Mouse (Mus musculus) 3134 (cell line): ENCODE results near the gene Olfr1216.
"Not testable (repeated sequence)": the region's sequence is repeated elsewhere in the genome, so short reads cannot be mapped to it uniquely, and the experiment has no call there.

Experiments
- DNase-seq: peaks from one replicate; pipeline ENCODE4 v3.0.0-alpha.2; 2011; ENCODE audit warnings: low spot score; ENCODE audit not compliant: insufficient read length; ENCODE audit errors: extremely low read depth

Olfr1216 gene

GRCm38 (mm10) chr2:89018240-89018639 is at the start of gene Olfr1216:
Olfr1216 (minus strand) TSS chr2:89018340.
- no peak for DNase-seq

GRCm38 (mm10) chr2:89061087-89061486 is 42.9 kb upstream of the Olfr1216 start, which contains the start of gene Olfr1218:
Olfr1218 (minus strand) TSS chr2:89061187.
- no peak for DNase-seq

- no peak for DNase-seq
These were observed 13.8 kb upstream of the Olfr1216 start, which contains the start of gene Olfr1217 for GRCm38 (mm10) chr2:89031965-89032364. Olfr1217 (minus strand) TSS chr2:89032065.

GRCm38 (mm10) chr2:89021436-89021835 is 3.3 kb upstream of the Olfr1216 start:
- DNase-seq, result not testable (repeated sequence)

- DNase-seq, result no peak
These were observed 11.3 kb downstream of the Olfr1216 start, which contains the start of gene Olfr1215 for GRCm38 (mm10) chr2:89006873-89007272. Olfr1215 (minus strand) TSS chr2:89006973.

- DNase-seq, result no peak
These were observed 25.6 kb downstream of the Olfr1216 start, which contains the start of gene Olfr1214 for GRCm38 (mm10) chr2:88992553-88992952. Olfr1214 (minus strand) TSS chr2:88992653.

GRCm38 (mm10) chr2:88980181-88980580 is 38.0 kb downstream of the Olfr1216 start, which contains the start of gene Gm13762:
Gm13762 (minus strand) TSS chr2:88980281.
- DNase-seq, result no peak
